Mouse (Mus musculus) ovary, adult 18-20 months (tissue): ENCODE results near the gene Lmnb2.
A peak's percentile ranks its signal among the peaks of the same experiment; 100 is the strongest.

Experiments used
- DNase-seq: peaks from one replicate; pipeline ENCODE4 v3.0.0; 2022; ENCODE audit warnings: low spot score, mixed read lengths

Lmnb2 gene

DNA sequence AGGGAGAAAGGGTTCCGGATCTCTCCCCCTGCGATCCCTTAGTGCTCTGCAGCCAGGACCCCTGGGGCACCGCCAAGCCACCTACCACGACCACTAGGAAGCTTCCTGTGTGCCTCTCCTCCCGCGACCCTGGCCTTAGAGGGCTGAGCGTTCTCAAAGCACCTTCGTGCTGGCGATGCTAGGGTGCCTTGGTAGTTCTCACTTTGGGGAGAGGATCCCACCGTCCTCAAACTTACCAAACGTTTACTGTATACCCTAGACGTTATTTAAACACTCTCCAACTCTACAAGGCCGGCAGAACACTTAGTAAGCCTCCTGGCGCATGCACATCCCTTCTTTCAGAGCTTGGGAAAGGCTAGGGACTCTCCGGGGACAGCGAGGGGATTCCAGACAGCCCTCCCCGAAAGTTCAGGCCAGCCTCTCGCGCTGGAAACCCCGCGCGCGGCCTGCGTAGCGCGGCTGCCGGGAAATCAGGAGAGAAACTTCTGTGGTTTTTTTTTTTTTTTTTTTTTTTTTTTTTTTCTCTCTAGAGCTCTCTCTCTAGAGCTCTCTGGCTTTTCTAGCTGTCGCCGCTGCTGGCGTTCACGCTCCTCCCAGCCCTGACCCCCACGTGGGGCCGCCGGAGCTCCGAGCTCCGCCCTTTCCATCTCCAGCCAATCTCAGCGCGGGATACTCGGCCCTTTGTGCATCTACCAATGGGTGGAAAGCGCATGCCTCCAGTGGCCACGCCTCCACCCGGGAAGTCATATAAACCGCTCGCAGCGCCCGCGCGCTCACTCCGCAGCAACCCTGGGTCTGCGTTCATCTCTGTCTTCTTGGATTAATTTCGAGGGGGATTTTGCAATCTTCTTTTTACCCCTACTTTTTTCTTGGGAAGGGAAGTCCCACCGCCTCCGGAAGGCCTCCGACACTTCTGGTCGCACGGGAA, 11.5 kb upstream of the Lmnb2 start, which contains the start of gene Gadd45b:
Gene Gadd45b (plus strand): TSS at position 775 of the 928 bp plus-strand sequence.
- peak; percentile 99 for DNase-seq

DNA sequence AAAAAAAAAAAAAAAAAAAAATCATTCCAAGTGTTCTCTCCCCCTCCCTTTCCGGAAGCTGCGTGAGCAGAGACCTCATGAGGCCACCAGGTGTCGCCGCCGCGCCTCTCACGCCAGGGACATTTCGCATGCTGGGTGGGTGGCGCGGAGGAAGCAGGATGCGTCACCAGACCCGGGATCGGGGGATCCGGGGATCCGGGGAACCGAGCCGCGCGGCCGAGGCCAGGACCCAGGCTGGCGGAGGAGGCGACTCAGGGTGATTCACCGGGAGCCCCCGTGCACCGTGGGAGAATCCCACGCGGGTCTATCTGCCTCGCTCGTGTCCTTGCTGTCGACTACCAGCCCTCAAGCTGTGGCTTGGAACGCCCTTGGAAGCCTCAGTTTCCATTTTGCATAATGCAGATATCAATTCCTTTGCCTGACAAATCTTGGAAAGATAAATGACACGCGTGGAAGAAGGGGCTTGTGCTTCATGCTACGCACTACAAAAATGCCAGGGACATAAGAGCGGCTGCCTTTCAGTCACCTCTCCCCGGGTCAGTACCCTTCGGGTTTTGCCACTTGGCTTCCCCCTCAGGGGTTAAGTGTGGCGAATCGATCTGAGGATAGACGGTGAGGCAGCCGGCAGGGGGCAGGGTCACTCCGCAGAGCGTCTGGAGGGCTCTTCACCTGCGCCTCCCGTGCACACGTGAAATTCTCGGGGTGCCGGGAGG, 10.7 kb upstream of the Lmnb2 start:
- DNase-seq = peak; percentile 82

DNA sequence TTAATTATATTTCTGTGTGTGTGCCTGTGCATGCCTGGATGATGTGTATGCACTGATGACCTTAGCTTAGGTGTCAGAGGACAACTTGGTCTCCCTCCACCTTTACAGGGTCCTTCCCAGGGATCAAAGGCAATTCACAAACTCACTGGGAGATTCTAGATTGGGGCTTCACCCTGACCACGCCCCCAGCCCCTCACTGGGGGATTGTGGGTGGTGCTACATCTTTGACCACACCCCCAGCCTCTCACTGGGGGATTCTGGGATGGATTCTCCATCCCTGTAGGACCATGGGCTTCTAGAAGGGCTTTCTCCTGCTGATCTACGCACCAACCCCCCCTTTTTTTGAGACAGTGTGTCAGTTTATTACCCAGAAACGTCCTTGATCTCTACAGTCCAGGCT, 7.4 kb upstream of the Lmnb2 start:
- DNase-seq = no peak

DNA sequence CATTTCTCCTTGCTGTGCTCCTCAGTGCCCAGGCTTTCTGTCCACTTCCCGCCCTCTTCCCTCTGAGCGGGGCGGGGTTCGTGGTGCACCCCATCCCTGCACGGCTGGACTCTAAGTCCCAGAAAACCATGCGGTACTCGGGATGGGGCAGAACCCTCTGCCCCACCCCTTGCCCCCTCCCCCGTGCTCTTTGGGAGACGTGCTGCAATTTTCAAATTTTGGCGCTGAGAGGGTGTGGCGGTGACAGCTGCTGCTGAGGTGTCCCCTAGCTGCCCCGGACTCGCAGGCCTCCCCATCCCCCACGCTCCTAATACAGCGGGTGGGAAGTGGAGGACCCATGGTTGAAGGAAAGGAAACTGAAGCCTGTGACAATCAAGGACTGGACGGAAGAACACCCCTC, 3.9 kb upstream of the Lmnb2 start:
- no peak for DNase-seq

DNA sequence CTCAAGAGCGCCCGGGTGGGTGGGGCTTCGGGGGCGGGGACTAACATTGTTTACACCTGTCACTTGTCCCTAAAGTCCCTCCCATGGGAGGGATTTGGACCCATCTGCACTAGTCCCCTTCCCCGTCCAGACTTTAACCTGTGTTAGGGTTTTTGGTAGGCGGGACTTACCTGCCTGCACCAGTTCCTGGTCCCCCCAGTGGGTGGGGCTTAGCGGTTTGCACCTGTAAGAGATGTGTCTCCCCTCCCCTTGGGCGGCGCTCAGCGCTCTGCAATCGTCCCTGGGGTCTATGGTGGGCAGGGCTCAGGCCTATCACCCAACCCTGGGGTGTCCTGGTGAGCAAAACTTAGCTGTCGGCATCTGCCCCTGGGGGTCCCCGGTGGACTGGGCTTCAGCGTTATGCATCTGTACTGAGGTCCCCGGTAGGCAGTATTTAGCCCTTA, 688 bp downstream of the Lmnb2 start:
- no peak for DNase-seq

DNA sequence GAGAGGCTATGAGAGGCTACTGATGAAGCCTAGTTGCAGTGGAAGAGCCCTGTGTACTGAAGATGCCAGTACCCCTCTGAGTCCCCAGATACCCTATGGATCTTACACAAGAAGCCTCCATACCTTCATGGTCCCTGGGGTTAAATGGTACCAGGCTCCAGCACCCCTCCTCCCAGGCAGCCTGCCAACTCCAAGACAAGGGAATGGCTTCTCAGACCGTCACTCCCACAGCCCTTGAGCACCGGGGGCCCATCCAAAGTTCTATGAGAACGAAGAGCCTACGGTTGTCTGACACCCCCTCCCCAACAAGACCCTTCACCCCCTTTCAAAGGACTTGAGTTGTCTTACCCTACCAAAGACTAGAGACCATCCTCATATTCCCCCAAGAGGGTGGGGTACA, 2.3 kb downstream of the Lmnb2 start:
- DNase-seq = no peak

DNA sequence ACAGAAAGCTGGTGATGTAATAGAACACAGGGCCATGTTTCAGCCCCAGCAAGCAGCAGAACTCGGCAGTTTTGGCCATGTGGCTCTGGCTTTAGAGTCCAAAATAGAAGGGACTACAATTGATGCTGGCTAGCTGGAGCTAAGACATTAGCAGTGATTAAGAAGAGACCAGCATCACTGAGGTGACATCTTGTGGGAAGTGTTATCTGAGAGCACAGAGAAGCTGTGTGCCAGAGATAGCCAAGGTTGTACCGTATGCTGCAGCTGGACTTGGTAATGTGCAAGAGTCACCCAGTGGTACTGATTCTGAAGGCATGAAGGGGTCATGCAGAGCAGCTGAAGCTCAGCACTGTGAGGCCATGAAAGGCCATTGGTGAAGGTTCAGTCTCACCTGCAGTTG, 2.8 kb downstream of the Lmnb2 start:
- DNase-seq = no peak

DNA sequence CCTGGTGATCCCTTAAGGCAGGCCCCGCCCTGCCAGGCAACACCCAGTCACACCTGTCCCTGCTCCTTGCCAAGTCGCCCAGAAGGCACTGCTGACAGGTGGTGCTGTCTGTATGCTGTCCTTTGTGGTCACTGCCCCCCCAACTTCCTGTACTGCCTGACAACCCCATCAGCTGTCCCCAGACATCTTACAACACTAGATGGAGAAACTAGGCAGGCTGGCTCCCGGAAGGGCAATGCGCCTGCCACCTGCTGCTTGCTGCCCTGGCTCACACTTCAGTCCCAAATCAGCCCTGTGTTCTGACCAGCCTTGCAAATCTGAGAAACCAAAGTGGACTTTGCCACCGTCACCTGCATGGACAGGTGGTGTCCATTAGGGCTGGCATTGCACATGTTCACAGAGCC, 3.8 kb downstream of the Lmnb2 start:
- DNase-seq = no peak

DNA sequence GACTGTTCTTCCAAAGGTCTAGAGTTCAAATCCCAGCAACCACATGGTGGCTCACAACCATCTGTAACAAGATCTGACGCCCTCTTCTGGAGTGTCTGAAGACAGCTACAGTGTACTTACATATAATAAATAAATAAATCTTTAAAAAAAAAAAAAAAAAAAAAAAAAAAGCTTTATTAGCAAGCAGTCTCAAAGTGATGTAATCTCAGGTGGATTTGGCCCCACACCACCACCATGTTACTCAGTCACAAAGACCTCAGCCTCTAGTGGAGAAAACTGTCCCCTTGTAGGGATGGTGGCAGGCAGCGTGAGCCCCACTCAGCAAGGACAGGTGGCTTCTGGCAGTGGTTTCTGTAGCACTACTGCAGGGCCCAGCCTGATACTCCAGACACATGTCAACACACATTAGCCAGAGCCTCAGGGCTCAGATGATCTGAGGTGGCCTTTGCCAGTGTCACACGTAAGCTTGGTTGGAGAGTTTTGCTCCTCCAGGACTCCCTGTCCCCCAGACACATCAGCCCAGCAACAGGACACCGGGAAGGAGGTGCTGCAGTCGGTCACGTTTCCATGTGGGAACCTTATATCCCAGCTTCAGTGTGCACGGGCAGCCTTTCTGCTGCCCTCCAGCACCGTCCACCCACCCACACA, 4.6 kb downstream of the Lmnb2 start:
- DNase-seq = no peak

DNA sequence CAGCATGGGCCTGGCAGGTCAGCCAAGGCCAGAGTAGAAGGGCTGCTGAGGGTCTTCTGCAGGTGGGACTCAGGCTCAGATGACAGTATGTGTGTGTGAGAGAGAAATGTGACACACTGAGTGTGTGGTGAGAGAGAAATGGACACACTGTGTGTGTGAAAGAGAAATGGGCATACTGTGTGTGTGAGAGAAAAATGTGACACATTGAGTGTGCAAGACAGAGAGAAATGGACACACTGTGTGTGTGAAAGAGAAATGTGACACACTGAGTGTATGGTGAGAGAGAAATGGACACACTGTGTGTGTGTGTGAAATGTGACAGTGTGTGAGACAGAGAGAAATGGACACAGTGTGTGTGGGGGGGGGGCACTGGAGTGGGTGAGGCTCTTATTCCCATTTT, 6.2 kb downstream of the Lmnb2 start:
- DNase-seq = no peak

DNA sequence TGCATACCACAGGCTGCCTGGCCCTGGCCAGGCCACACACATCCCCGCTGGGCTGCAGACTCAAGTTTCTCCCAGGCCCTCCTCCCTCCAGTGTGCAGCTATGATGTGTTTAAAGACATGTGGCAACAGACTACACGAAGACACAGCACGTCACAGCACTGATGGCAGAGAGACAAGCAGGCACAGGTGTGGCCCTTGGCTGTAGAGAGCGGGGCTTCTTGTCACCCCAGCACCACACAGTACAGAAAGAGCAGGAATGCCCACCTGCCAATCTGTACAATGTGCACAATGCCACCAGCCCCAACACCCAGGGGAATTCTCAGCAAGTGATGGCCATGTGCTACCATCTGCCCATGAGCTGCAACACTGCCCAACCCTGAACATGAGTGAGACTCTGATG, 6.7 kb downstream of the Lmnb2 start:
- DNase-seq = no peak

DNA sequence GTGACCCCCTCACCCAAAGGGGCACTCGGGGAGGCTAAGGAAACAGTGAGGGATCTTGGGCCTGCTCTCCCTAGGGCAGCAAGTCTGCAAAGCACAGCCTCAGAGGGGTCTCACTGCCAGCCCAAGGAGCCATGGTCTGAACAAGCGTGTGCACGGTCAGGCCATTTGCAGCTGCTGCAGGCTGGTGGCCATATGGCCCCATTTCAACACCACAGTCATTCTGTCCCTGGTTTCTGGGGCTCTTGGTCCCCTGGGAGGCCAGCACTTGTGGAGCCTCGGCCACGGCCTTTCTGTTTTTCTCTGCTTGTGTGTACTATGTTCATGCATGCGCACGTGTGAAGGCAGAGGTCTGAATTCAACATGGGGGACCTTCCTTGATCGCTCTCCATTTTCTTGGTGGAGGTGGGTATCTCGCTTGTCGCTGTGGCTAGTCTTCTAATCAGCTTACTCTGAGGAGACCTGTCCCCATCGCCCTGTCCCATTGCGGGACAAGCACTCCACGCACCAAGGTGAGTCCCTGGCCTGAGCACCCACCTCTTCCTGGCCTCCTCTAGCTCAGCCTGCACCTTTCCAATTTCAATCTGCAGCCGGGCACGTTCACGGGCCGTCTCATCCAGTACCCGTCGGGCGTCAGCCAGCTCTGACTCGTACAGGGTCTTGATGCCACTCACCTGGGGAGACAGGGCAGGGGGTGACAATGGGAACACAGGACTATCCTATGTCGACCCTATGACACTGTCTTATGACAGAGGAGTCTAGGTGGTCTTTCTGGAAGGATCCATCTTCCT, 8.5 kb downstream of the Lmnb2 start:
- DNase-seq = no peak

DNA sequence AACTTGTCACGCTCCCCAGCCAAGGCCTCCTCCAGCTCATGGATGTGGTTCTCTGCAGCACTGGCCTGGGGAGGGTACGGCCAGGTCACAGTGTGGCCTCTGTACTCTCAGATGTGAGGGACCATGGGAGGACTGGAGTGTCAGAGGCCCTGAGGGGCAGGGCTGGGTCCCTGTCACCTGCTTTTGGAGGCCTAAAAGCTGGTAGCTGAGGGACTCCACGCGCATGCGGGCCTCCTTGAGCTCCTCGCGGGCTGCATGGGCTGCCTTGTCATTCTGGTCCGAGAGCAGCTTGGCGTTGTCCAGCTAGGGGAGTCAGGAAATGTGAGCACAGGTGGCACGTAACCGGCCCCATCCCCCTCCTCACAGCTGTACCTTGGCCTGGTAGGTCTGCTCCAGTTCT, 13.3 kb downstream of the Lmnb2 start:
- no peak for DNase-seq

DNA sequence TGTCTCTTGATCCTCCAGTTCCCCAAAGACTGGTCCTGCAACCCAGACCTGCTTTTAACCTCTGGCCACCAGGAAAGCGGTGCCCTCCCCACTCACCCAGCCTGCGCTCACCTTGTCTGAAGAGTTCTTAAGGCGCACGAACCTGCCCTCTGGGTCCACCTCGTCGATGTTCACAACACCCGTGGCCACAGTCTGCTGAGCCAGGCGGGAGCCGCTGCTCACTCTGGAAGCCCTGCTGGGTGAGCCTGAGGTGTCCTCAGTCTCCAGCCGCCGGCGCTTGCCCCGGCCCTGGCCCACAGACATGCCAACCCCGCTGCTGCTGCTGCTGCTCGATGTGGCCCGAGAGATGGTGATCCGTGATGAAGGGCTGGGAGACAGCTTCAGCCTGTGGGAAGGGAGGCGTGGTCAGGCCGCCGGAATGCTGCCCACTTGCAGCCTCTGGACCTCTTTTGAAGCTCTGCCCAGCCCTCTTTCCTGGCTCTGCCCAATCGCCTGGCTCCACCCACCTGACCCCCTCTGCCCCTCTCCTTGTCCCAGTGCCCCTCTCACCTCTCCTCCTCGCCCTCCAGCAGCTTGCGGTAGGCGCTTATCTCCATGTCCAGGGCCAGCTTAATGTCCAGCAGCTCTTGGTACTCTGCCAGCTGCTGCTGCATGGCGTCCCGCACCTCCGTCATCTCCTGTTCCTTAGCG, 13.9 kb downstream of the Lmnb2 start:
- peak; percentile 21 for DNase-seq

DNA sequence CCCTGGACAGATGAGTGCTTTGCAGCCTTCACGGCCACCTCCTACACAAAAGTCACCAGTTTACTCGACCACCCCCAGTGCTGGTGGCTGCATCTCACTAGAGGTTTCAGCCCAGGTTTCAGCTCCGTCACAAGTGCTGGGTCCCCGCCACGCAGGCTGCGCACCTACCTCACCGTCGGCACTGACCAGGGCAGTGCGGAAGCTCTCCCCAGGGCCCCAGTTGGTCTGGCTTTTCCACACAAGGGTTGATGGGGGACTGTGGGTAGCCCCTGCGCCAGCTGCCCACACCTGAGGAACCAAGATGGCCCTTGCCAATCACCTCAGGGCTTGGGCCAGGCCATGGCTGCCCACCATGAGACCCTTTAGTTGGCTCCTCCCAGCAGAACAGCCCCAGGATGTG, 14.8 kb downstream of the Lmnb2 start:
- no peak for DNase-seq

DNA sequence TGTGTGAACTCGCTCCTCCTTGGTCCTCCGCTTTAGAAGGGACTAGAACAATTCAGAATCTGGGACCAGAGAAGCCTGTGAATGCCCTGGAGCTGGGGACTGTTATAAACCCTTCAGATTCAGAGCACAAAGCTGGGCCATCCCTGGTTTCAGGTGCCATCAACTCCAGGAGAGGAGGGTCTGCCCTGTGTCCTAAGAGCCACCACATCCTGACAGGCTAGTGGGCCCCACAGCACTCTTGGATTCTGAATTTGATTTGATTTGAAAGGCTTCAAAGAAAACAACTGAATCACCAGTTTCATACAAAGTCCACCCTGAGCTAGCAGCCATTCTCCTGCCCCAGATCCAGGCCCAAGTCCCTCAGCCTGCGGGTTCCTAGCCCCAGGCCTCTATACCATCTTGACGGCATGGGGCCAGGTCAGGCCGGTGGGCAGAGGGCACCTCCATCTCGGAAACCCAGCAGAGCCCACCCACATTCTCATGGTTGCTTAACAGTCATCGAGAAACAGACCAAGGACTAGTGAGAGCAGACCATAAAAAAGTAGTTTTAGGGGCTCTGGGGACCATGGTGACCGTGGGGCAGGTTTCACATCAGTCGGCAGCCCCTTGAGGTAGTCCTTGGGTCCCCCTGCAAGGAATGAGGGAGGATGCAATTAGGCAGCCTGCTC, 15.6 kb downstream of the Lmnb2 start:
- no peak for DNase-seq

DNA sequence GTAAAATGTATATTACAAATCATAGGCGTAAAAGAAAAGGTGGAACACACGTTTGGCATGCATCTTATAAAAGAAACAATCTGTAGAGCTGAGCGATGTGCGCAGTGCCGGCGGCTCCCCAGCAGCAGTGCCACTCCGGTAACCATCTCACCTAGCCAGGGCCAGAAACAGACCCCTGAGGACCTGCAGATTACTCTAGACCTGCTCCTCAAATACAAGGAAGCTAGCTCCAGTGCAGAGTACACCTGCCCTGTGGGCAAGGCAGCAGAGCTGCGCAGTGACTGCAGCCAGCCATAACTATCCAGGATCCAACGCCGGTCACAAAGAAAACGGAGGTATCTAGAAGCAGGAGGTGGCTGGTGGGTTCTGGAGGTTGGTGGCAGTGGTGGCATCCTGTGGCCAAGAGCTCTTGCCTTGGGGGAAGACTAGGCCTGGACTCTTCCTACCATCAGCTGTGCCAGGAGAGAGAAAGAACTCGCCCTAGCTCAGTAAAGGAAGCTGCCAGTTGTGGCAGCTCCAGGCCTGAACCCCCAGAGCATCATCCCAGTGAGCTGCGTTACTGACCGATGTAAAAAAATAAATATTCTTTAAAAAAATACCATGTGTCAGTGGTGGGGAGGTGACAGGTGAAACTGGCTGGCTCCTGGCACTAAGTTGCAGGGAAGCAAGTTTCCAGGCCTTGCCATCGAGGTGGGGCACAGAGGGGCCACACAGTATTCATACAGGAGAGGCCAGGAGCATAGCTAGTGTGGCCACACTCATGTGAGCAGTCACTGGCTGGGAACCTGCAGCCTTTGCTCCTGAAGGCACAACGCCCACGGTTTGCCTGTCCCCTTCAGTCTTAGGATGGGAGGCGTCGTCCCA, 16.4 kb downstream of the Lmnb2 start:
- no peak for DNase-seq

DNA sequence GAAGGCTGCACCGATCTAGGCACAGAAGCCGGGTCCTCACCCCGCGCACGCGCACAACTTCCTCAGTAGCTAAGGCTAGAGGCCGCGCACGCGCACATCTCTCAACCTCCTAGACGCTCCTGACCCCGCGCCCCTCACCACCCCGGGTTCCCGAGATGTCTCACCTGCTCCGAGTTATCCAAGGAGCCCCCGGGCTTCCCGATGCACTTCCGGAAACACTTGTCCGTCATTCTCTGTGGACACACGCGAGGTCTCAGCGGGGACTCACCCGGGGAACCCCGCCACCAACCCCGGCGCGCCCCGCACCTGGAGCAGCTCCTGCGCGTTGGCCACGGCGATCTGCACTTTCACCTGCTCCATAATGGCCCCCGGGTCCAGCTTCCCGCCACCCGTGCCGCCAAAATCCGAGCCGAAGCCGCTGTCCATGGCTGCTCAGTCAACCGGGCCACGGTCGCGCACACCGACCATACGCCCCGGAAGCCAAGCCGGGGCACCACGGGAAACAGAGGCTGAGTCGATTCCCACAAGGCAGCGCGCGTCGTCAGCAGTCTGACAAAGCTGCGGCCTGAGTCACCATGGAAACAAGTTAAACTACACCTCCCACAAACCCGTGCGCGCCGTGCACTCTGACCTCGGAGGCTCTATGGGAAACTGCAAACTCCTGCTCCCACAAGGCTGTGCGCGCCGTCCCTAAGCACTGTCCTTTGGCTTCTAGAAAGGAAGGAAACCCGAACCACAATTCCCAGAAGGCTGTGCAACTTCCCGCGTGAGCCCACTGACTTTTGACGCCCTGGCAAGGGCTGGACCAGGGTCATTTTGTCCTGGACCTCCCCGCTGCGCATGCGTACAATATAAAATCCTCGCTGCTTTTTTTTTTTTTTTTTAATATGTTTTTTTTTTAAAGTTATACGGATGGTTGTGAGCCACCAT, 17.5 kb downstream of the Lmnb2 start, which contains the start of gene Timm13:
Gene Timm13 (minus strand): TSS at position 652 of the 930 bp plus-strand sequence.
- DNase-seq = peak; percentile 99
